Mouse (Mus musculus): ENCODE measurements around the gene Cyp8b1. TPM values are rescaled to one million over a fixed set of nuclear protein-coding genes. Genes with fewer than 3 reads are reported as not detected.

Cyp8b1 gene
- total and polyA plus RNA-seq, 2 experiments from 2014 or later: not detected

DNA sequence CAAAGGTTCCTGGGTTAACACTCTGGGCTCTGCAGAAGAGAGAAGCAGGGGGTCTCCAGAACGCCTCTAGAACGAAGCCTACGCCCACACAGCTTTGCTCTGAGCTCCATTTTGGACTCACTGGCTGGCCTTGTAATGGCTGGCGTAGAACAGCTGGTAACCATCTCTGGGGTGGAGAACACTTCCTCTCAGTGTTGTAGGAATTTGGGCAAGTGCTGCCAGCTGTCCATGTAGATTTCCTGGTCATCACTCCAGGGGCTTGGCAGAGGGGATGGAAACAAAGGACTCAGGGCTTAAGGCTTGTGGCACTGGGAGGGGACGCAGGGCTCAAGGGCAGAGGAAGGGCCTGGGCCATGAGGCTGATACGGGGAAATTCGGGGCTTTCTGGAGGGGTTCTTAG lies 21.7 kb downstream of the Cyp8b1 start:
- DNase-seq (no peak), ATAC-seq (no peak)
- Histone ChIP-seq H3K27ac (ENCODE audit: low read depth, low read length) (no peak overlapping the region), H3K27me3 (ENCODE audit: insufficient read depth, low read length) (no peaks in the 10 kb centered on the region; the same call in 1 of the 2 replicates), H3K9ac (no peak overlapping the region), H3K4me2 (ENCODE audit: low read depth) (no peak overlapping the region), H3K9me3 (ENCODE audit: low read length) (no peaks in the 10 kb centered on the region), H3K36me3 (ENCODE audit: insufficient read depth) (no peaks in the 10 kb centered on the region), H3K4me1 (ENCODE audit: insufficient read depth) (no peaks in the 10 kb centered on the region), H3K4me3 (ENCODE audit: low read depth, low read length) (no peak overlapping the region)
- WGBS: 79% methylated on average over 7 of the region's 7 CpGs
- no peak for TF ChIP-seq CTCF (IDR thresholded peaks at IDR 0.05; ENCODE audit: low read depth)

DNA sequence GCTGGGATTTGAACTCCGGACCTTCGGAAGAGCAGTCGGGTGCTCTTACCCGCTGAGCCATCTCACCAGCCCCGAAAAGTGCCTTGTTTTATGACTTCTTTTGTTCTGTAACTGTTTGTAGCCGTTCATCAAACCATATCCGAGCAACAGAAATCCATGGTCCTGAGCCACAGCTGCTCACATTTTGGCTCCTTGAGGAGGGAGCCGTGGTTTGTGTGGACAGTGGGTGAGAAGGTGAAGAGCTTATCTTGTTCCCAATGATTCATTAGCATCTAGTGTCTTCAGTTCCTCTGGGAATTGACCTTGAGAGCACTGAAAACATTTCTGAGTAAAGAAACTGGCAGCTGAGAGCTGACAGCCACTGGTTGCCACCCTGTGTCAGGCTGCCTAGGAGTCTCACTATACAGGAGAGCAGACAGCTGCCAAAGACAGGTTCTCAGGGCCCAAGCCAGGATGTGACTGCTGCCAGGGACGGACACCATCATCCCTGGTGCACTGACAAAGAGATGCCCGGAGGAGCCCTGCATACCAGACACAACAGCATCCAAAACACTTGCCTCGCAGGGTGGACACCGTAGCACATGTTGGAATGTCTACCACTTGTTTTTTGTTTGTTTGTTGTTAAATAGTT lies 23.9 kb downstream of the Cyp8b1 start:
- no peak for DNase-seq
- H3K4me2 ChIP-seq (ENCODE audit: low read depth): no peak overlapping the region
- no peak overlapping the region for H3K9ac ChIP-seq
- H3K4me3 ChIP-seq (ENCODE audit: low read depth, low read length): no peak overlapping the region
- H3K9me3 ChIP-seq (ENCODE audit: low read length): no peaks in the 10 kb centered on the region
- no peak for ATAC-seq
- no peaks in the 10 kb centered on the region for H3K4me1 ChIP-seq (ENCODE audit: insufficient read depth)
- no peak overlapping the region for H3K27ac ChIP-seq (ENCODE audit: low read depth, low read length)
- H3K27me3 ChIP-seq (ENCODE audit: insufficient read depth, low read length): no peaks in the 10 kb centered on the region; the same call in 1 of the 2 replicates
- no peak for TF ChIP-seq CTCF (IDR thresholded peaks at IDR 0.05; ENCODE audit: low read depth)
- no peaks in the 10 kb centered on the region for H3K36me3 ChIP-seq (ENCODE audit: insufficient read depth)
- 87% methylated on average over 12 of the region's 12 CpGs for WGBS

DNA sequence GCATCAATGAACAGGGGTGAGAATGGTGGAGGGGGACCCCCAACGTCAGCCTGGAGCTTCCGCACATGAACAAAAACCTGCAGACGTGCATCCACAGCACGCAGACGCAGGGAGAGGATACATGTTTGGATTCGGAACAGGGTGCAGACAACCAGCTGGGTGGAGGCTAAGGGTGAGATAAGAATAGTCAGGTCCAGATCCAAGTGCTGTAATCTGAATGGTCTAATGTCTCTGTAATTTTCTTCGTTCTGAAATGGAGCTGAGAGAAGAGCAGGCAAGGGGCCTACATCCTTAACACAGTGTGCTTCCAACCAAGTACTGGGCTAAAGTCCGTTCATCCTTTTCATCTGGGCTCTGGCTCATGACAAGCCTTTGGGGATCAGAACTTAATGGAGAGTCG lies 24.8 kb downstream of the Cyp8b1 start:
- no peak for DNase-seq
- H3K36me3 ChIP-seq (ENCODE audit: insufficient read depth): no peaks in the 10 kb centered on the region
- TF ChIP-seq CTCF (IDR thresholded peaks at IDR 0.05; ENCODE audit: low read depth): no peak
- no peaks in the 10 kb centered on the region; the same call in 1 of the 2 replicates for H3K27me3 ChIP-seq (ENCODE audit: insufficient read depth, low read length)
- no peak overlapping the region for H3K4me3 ChIP-seq (ENCODE audit: low read depth, low read length)
- WGBS: 88% methylated on average over 9 of the region's 9 CpGs
- H3K9ac ChIP-seq: no peak overlapping the region
- H3K4me2 ChIP-seq (ENCODE audit: low read depth): no peak overlapping the region
- H3K4me1 ChIP-seq (ENCODE audit: insufficient read depth): no peaks in the 10 kb centered on the region
- H3K27ac ChIP-seq (ENCODE audit: low read depth, low read length): no peak overlapping the region
- ATAC-seq: no peak
- H3K9me3 ChIP-seq (ENCODE audit: low read length): no peaks in the 10 kb centered on the region

DNA sequence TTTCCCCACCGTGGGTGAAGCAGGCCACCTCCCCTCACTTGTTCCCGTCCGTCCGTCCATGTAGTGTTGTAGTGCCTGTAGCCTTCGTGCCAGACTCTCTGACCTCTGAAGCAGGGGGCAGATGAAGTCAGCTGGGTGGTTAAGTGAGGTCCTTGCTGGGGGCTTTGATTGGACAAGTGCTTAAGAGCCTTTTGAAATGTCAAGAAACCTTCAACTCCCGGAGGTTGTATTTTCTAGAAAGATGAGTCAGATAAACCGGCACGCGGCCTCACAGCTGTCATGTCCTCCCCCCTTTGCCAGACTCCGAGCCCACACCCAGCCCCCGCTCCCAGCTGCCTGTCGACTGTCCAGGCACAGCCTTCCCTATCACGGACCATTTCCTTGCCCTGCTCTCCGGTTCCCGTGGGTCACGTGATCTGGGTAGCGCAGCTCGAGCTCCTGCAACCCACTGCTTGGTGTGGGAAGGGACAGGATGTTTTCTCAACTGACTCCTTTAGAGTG lies 25.6 kb downstream of the Cyp8b1 start:
- no peak overlapping the region for H3K27ac ChIP-seq (ENCODE audit: low read depth, low read length)
- H3K4me3 ChIP-seq (ENCODE audit: low read depth, low read length): no peak overlapping the region
- no peaks in the 10 kb centered on the region for H3K9me3 ChIP-seq (ENCODE audit: low read length)
- 58% methylated on average over 18 of the region's 18 CpGs for WGBS
- TF ChIP-seq CTCF (IDR thresholded peaks at IDR 0.05; ENCODE audit: low read depth): no peak
- H3K4me2 ChIP-seq (ENCODE audit: low read depth): no peak overlapping the region
- H3K4me1 ChIP-seq (ENCODE audit: insufficient read depth): no peaks in the 10 kb centered on the region
- DNase-seq (no peak), ATAC-seq (no peak)
- no peak overlapping the region for H3K9ac ChIP-seq
- H3K36me3 ChIP-seq (ENCODE audit: insufficient read depth): no peaks in the 10 kb centered on the region
- H3K27me3 ChIP-seq (ENCODE audit: insufficient read depth, low read length): no peaks in the 10 kb centered on the region; the same call in 1 of the 2 replicates

DNA sequence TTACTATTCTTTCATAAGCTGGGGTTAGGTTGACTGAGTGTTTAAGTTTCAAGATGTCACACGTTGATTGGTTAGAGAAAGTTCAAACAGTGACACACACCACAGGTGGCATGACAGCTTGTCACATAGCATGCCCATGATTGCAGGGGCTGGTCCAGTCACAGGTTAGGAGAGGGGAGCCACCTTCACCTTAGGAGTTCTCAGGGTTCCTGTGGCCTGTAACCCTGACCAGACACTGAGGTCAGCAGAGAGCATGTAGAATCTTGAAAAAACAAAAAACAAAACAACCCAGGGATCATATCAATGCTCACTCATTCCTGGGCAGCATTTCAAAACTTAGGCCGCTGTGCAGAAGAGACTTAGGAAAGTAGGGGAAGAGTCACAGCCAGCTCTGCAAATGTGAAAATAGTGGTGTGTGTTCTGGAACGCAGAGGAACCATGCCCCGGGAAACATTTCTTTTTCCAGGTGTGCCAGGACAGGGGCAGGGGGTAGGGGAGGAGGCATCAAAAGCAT lies 26.1 kb downstream of the Cyp8b1 start:
- Histone ChIP-seq H3K4me1 (ENCODE audit: insufficient read depth) (no peaks in the 10 kb centered on the region), H3K4me2 (ENCODE audit: low read depth) (no peak overlapping the region), H3K27me3 (ENCODE audit: insufficient read depth, low read length) (no peaks in the 10 kb centered on the region; the same call in 1 of the 2 replicates), H3K27ac (ENCODE audit: low read depth, low read length) (no peak overlapping the region), H3K9ac (no peak overlapping the region), H3K36me3 (ENCODE audit: insufficient read depth) (no peaks in the 10 kb centered on the region), H3K9me3 (ENCODE audit: low read length) (no peaks in the 10 kb centered on the region), H3K4me3 (ENCODE audit: low read depth, low read length) (no peak overlapping the region)
- DNase-seq (no peak), ATAC-seq (no peak)
- TF ChIP-seq CTCF (IDR thresholded peaks at IDR 0.05; ENCODE audit: low read depth): no peak
- 78% methylated on average over 4 of the region's 4 CpGs for WGBS

DNA sequence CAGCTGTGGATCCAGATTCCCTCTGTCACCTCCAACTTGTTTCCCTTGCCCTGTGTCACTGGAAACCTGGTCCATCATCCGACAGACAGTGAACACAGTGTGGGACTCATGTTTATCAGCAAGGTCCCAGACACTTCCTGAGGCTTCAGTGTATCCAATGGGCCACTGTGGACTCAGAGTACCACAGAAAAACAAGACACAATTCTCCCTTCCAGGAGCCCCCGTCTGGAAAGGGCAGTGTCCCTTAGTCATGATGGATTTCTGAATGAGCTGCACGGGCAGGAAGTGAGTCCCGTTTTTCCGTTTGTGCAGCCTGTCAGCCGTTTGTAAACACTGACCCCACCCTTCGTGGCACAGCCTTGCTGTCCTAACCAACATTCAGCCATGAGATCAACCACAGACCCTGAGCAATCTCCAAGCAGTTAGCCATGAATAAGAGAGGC lies 34.1 kb downstream of the Cyp8b1 start:
- no peak for DNase-seq
- no peaks in the 10 kb centered on the region for H3K4me1 ChIP-seq (ENCODE audit: insufficient read depth)
- no peak for TF ChIP-seq CTCF (IDR thresholded peaks at IDR 0.05; ENCODE audit: low read depth)
- no peak for ATAC-seq
- no peak overlapping the region for H3K9ac ChIP-seq
- no peak overlapping the region for H3K4me3 ChIP-seq (ENCODE audit: low read depth, low read length)
- H3K9me3 ChIP-seq (ENCODE audit: low read length): no peaks in the 10 kb centered on the region
- no peaks in the 10 kb centered on the region for H3K27me3 ChIP-seq (ENCODE audit: insufficient read depth, low read length)
- H3K27ac ChIP-seq (ENCODE audit: low read depth, low read length): no peak overlapping the region
- H3K4me2 ChIP-seq (ENCODE audit: low read depth): no peak overlapping the region
- whole genome bisulfite sequencing: 74% methylated on average over 7 of the region's 7 CpGs
- no peaks in the 10 kb centered on the region for H3K36me3 ChIP-seq (ENCODE audit: insufficient read depth)

DNA sequence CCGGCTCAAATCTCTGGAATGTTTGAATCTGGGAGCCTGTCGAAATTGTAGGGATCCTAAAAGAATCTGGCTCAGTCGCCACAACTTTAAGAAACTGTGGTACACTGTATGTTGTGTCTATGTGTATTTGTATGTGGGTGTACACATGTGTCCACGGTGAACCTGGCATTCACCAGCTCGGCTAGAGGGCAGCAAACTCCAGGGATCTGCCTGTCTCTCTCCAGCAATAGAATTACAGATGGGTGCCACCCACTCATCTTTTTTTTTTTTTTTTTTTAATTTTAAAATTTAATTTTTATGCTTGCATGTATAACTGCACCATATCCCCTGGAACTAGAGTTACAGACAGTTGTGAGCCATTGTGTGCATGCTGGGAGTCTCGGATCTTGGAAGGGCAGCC lies 34.8 kb downstream of the Cyp8b1 start:
- H3K4me1 ChIP-seq (ENCODE audit: insufficient read depth): no peaks in the 10 kb centered on the region
- DNase-seq (no peak), ATAC-seq (no peak)
- no peak overlapping the region for H3K9ac ChIP-seq
- no peaks in the 10 kb centered on the region for H3K36me3 ChIP-seq (ENCODE audit: insufficient read depth)
- no peak overlapping the region for H3K4me2 ChIP-seq (ENCODE audit: low read depth)
- 78% methylated on average over 6 of the region's 6 CpGs for WGBS
- no peaks in the 10 kb centered on the region for H3K9me3 ChIP-seq (ENCODE audit: low read length)
- TF ChIP-seq CTCF (IDR thresholded peaks at IDR 0.05; ENCODE audit: low read depth): no peak
- no peak overlapping the region for H3K4me3 ChIP-seq (ENCODE audit: low read depth, low read length)
- no peaks in the 10 kb centered on the region for H3K27me3 ChIP-seq (ENCODE audit: insufficient read depth, low read length)
- H3K27ac ChIP-seq (ENCODE audit: low read depth, low read length): no peak overlapping the region

Data from forebrain, postnatal 0 days (tissue).